Mouse (Mus musculus) cerebellum, adult 2 months (tissue): ENCODE results near the gene Gm42715.

Experiments
- CTCF ChIP-seq: fragments of 200-500 bp; IDR thresholded peaks from 2 replicates; pipeline ENCODE4 v1.5.1; 2011; ENCODE audit warnings: low read depth, mild to moderate bottlenecking, control low read depth, low read length, moderate library complexity, borderline replicate concordance; ENCODE audit not compliant: insufficient read depth
- POLR2A ChIP-seq: fragments of 200-500 bp; IDR thresholded peaks from 2 replicates; pipeline ENCODE4 v1.6.1; 2011; ENCODE audit warnings: low read length, control low read depth, borderline replicate concordance; ENCODE audit not compliant: insufficient read depth

- TF ChIP-seq POLR2A: no peak
- TF ChIP-seq CTCF: no peak
Measured at GRCm38 (mm10) chr7:127489982-127490381, 29.4 kb upstream of the Gm42715 start.
